ENCODE assay signal across 8 mouse cellular contexts in the genomic region with DNA sequence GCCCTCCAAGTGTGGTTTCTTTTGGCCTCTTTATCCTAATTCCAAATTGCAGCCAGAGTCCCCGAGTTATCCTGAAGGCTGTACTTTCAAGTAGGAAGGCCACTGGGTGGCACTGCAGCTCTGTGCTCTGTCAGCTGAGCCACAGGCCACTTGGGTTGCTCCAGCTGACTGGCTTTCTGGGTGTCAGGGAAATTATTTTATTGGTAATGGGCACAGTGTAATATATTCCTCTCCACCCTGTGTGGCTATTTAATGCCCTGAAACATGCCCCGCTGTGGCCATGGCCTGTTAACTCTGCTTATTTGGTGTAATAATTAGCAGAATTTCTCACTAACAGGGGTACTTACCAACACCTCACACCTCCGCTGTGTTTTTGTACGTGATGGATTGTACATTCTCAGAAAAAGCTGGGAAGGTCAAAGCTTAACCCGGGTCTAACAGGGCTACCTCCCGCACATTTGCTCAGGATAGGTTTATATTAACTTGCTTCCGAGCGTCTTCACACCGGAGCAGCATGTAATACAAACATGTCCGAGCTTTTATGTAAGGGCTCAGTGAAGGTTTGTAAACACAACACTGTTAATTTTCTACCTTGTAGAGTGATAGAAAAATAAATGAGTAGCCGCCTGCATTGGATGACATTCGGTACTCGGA.
DNase-seq lines count a peak whose midpoint lies in the region; ATAC-seq and TF ChIP-seq lines count a peak whose summit lies in the region.

No protein-coding gene starts in this region.

- H3K4me1 ChIP-seq in bone marrow macrophage, adult 2 months (ENCODE audit: control insufficient read depth, insufficient read depth, low read length), result peaks cover 22% of the 10 kb centered on the region
- peaks cover 23% of the 10 kb centered on the region for H3K4me1 ChIP-seq in embryonic fibroblast, embryonic 13.5 days (ENCODE audit: control insufficient read depth, insufficient read depth, low read length)
- H3K4me1 ChIP-seq in heart, postnatal 0 days (ENCODE audit: control insufficient read depth, insufficient read depth), result peaks cover 37% of the 10 kb centered on the region
- peaks cover 23 to 44% of the 10 kb centered on the region in 2 experiments for H3K4me1 ChIP-seq in liver, embryonic 14.5 days (replicated peaks; ENCODE audit: control insufficient read depth in 2 of 2, insufficient read depth in 2 of 2, low read length in 1 of 2)
- peaks cover 43% of the 10 kb centered on the region for H3K4me1 ChIP-seq in neural tube, embryonic 15.5 days

- peak; percentile 40 to 47 for DNase-seq in B cell, adult 2 months
- peak; percentile 83 for DNase-seq in heart, postnatal 0 days (ENCODE audit: low spot score)
- DNase-seq in kidney, postnatal 36 days, result peak; percentile 94 to 95
- peak in 2 of 3 experiments; percentile 34 to 36 for DNase-seq in liver, embryonic 14.5 days (ENCODE audit: low read depth in 3 of 3, low spot score in 3 of 3)
- peak; percentile 17 to 25 for DNase-seq in thymus, adult 18-20 months

- no peaks in the 10 kb centered on the region for H3K9me3 ChIP-seq in heart, postnatal 0 days (replicated peaks; ENCODE audit: control insufficient read depth, low read length)
- H3K9me3 ChIP-seq in liver, embryonic 14.5 days (ENCODE audit: control insufficient read depth, low read length), result no peaks in the 10 kb centered on the region
- no peaks in the 10 kb centered on the region for H3K9me3 ChIP-seq in neural tube, embryonic 15.5 days (replicated peaks)

- 74% methylated on average over 13 of the region's 13 CpGs for WGBS in heart, postnatal 0 days
- 62% methylated on average over 13 of the region's 13 CpGs for WGBS in liver, embryonic 14.5 days (ENCODE audit: insufficient replicate concordance)
- WGBS in neural tube, embryonic 15.5 days, result 61% methylated on average over 13 of the region's 13 CpGs

- H3K4me3 ChIP-seq in bone marrow macrophage, adult 2 months (ENCODE audit: insufficient read depth, low read length), result no peak overlapping the region
- H3K4me3 ChIP-seq in embryonic fibroblast, embryonic 13.5 days (ENCODE audit: insufficient read depth, low read length), result no peak overlapping the region
- no peak overlapping the region for H3K4me3 ChIP-seq in heart, postnatal 0 days (ENCODE audit: low read depth, low read length)
- H3K4me3 ChIP-seq in liver, embryonic 14.5 days (ENCODE audit: insufficient read depth in 1 of 2, low read depth in 2 of 2, low read length in 2 of 2), result no peak overlapping the region
- no peak overlapping the region for H3K4me3 ChIP-seq in neural tube, embryonic 15.5 days (replicated peaks)

- no peak for TF ChIP-seq POLR2A in bone marrow macrophage, adult 2 months (IDR thresholded peaks at IDR 0.05; ENCODE audit: borderline replicate concordance, low read depth, low read length)
- no peak for TF ChIP-seq POLR2A in embryonic fibroblast, embryonic 13.5 days (IDR thresholded peaks at IDR 0.05; ENCODE audit: low read depth, low read length)

- peak; percentile 82 for TF ChIP-seq CTCF in bone marrow macrophage, adult 2 months (IDR thresholded peaks at IDR 0.05; ENCODE audit: low read depth, low read length)
- peak; percentile 79 for TF ChIP-seq CTCF in embryonic fibroblast, embryonic 13.5 days (IDR thresholded peaks at IDR 0.05; ENCODE audit: borderline replicate concordance, insufficient read depth, low read length)
- TF ChIP-seq CTCF in heart, postnatal 0 days (IDR thresholded peaks at IDR 0.05; ENCODE audit: low read depth), result peak; percentile 82
- TF ChIP-seq CTCF in liver, embryonic 14.5 days (IDR thresholded peaks at IDR 0.05; ENCODE audit: low read depth), result peak; percentile 78

- no peak overlapping the region for H3K9ac ChIP-seq in heart, postnatal 0 days (replicated peaks; ENCODE audit: low read depth, low read length)
- H3K9ac ChIP-seq in liver, embryonic 14.5 days (replicated peaks), result no peak overlapping the region
- H3K9ac ChIP-seq in neural tube, embryonic 15.5 days (replicated peaks), result no peak overlapping the region

- no peak overlapping the region for H3K27ac ChIP-seq in bone marrow macrophage, adult 2 months (ENCODE audit: insufficient read depth, low read depth, low read length)
- H3K27ac ChIP-seq in embryonic fibroblast, embryonic 13.5 days (ENCODE audit: insufficient read depth, low read length), result no peak overlapping the region
- H3K27ac ChIP-seq in heart, postnatal 0 days (ENCODE audit: low read depth), result no peak overlapping the region
- no peak overlapping the region for H3K27ac ChIP-seq in liver, embryonic 14.5 days
- H3K27ac ChIP-seq in neural tube, embryonic 15.5 days (replicated peaks), result no peak overlapping the region

- no peak overlapping the region for H3K4me2 ChIP-seq in heart, postnatal 0 days (ENCODE audit: low read depth, low read length)
- no peak overlapping the region for H3K4me2 ChIP-seq in liver, embryonic 14.5 days (ENCODE audit: low read depth)
- H3K4me2 ChIP-seq in neural tube, embryonic 15.5 days, result no peak overlapping the region

- no peak for TF ChIP-seq EP300 in heart, postnatal 0 days (IDR thresholded peaks at IDR 0.05; ENCODE audit: low read depth)
- no peak for TF ChIP-seq EP300 in liver, embryonic 14.5 days (IDR thresholded peaks at IDR 0.05; ENCODE audit: low read depth)

- no peaks in the 10 kb centered on the region for H3K27me3 ChIP-seq in heart, postnatal 0 days (ENCODE audit: control insufficient read depth, insufficient read depth, low read length)
- no peaks in the 10 kb centered on the region for H3K27me3 ChIP-seq in liver, embryonic 14.5 days (ENCODE audit: control insufficient read depth, insufficient read depth, low read length)
- peaks cover 23% of the 10 kb centered on the region for H3K27me3 ChIP-seq in neural tube, embryonic 15.5 days (replicated peaks)

- ATAC-seq in heart, postnatal 0 days (ENCODE audit: insufficient read depth, low read depth), result no peak
- peak; percentile 35; the same call in 1 of the 2 replicates for ATAC-seq in liver, embryonic 14.5 days (ENCODE audit: insufficient read depth)
- ATAC-seq in neural tube, embryonic 15.5 days (ENCODE audit: low FRiP score), result peak; percentile 62; the same call in 1 of the 2 replicates

- H3K36me3 ChIP-seq in heart, postnatal 0 days (replicated peaks; ENCODE audit: control insufficient read depth, insufficient read depth, low read length), result no peaks in the 10 kb centered on the region
- H3K36me3 ChIP-seq in liver, embryonic 14.5 days (replicated peaks; ENCODE audit: control insufficient read depth, insufficient read depth, low read depth), result no peaks in the 10 kb centered on the region
- H3K36me3 ChIP-seq in neural tube, embryonic 15.5 days, result no peaks in the 10 kb centered on the region

Comparison
In these comparisons a context has a peak if more than half of its experiments do, and no peak if none do; other contexts are left out.
1. DNase-seq: peak in every context shown above with its lines; median percentile 94 in kidney, postnatal 36 days; 83 in heart, postnatal 0 days; 44 in B cell, adult 2 months; 35 in liver, embryonic 14.5 days; 21 in thymus, adult 18-20 months.